Mouse (Mus musculus): ENCODE measurements around the gene B4galt4. TPM values are rescaled to one million over a fixed set of nuclear protein-coding genes. Genes with fewer than 3 reads are reported as not detected.
A peak's percentile ranks its signal among the peaks of the same experiment; 100 is the strongest.
"Not testable (repeated sequence)": the region's sequence is repeated elsewhere in the genome, so short reads cannot be mapped to it uniquely, and the experiment has no call there.

B4galt4 gene
- 10 to 100 TPM; 29.8 to 38.8 TPM for total RNA-seq (2021)

- peak; percentile 82 to 89 for DNase-seq
Measured at GRCm38 (mm10) chr16:38742113-38742658, at the start of gene B4galt4. Gene B4galt4 (plus strand): TSS chr16:38742264.

- no peak for DNase-seq
Measured at GRCm38 (mm10) chr16:38694906-38695540, 47.0 kb upstream of the B4galt4 start.

- DNase-seq: no peak
Measured at GRCm38 (mm10) chr16:38695557-38695956, 46.5 kb upstream of the B4galt4 start.

GRCm38 (mm10) chr16:38697611-38698010, 44.5 kb upstream of the B4galt4 start:
- no peak for DNase-seq

GRCm38 (mm10) chr16:38700392-38701162, 41.5 kb upstream of the B4galt4 start:
- DNase-seq: no peak

- no peak for DNase-seq
Measured at GRCm38 (mm10) chr16:38701492-38702185, 40.4 kb upstream of the B4galt4 start.

GRCm38 (mm10) chr16:38702316-38702715, 39.7 kb upstream of the B4galt4 start:
- no peak for DNase-seq

GRCm38 (mm10) chr16:38703501-38703900, 38.6 kb upstream of the B4galt4 start:
- DNase-seq: no peak

- DNase-seq: no peak
Measured at GRCm38 (mm10) chr16:38705531-38706281, 36.4 kb upstream of the B4galt4 start.

- no peak for DNase-seq
Measured at GRCm38 (mm10) chr16:38706782-38707181, 35.3 kb upstream of the B4galt4 start.

- DNase-seq: no peak
Measured at GRCm38 (mm10) chr16:38708962-38709520, 33.0 kb upstream of the B4galt4 start.

GRCm38 (mm10) chr16:38711245-38711644, 30.8 kb upstream of the B4galt4 start:
- no peak for DNase-seq

GRCm38 (mm10) chr16:38712105-38712504, 30.0 kb upstream of the B4galt4 start:
- DNase-seq: no peak

GRCm38 (mm10) chr16:38712581-38713403, 29.3 kb upstream of the B4galt4 start, which contains the start of gene Arhgap31:
Gene Arhgap31 (minus strand): TSS chr16:38713274.
- DNase-seq: peak; percentile 54 to 67

GRCm38 (mm10) chr16:38713404-38714258, 28.4 kb upstream of the B4galt4 start:
- DNase-seq: no peak

GRCm38 (mm10) chr16:38714259-38714526, 27.9 kb upstream of the B4galt4 start:
- not testable (repeated sequence) for DNase-seq

- no peak for DNase-seq
Measured at GRCm38 (mm10) chr16:38721377-38721776, 20.7 kb upstream of the B4galt4 start.

GRCm38 (mm10) chr16:38724256-38724655, 17.8 kb upstream of the B4galt4 start:
- DNase-seq: no peak

GRCm38 (mm10) chr16:38724974-38725373, 17.1 kb upstream of the B4galt4 start:
- no peak for DNase-seq

GRCm38 (mm10) chr16:38728576-38729132, 13.4 kb upstream of the B4galt4 start:
- no peak for DNase-seq
